Mouse (Mus musculus) G1E (cell line): ENCODE results near the gene Pld6.

Experiments used
- CTCF ChIP-seq: IDR thresholded peaks from 2 replicates; pipeline ENCODE4 v1.5.1; 2012; ENCODE audit warnings: low read depth, low read length, inconsistent platforms, mixed read lengths
- GATA1 ChIP-seq: IDR thresholded peaks from 2 replicates; pipeline ENCODE4 v1.6.1; 2012; ENCODE audit warnings: borderline replicate concordance, low read length, inconsistent platforms, mixed read lengths
- TAL1 ChIP-seq: conservative IDR thresholded peaks from 2 replicates; pipeline ENCODE4 v1.6.1; 2012; ENCODE audit warnings: low read depth, low read length, inconsistent platforms, mixed read lengths

- TF ChIP-seq CTCF (no peak), GATA1 (no peak), TAL1 (no peak)
Observed at GRCm38 (mm10) chr11:59809071-59809669, 21.7 kb upstream of the Pld6 start.
